Mouse (Mus musculus) cerebellum, postnatal 25 days (tissue): ENCODE results near the gene Pisd.
A peak's percentile ranks its signal among the peaks of the same experiment; 100 is the strongest.
"Not testable (repeated sequence)": the region's sequence is repeated elsewhere in the genome, so short reads cannot be mapped to it uniquely, and the experiment has no call there.

Experiments used
- DNase-seq, 2 experiments: peaks; one replicate each; pipeline ENCODE4 v3.0.0; 2021; ENCODE audit warnings: mixed read lengths in 2 of 2

Gene Pisd

GRCm38 (mm10) chr5:32745705-32746655 lies 39.5 kb downstream of the Pisd start:
- DNase-seq, result peak in 1 of 2 experiments; percentile 55

- peak; percentile 74 to 82 for DNase-seq
Measured at GRCm38 (mm10) chr5:32742149-32742548, 43.3 kb downstream of the Pisd start.

GRCm38 (mm10) chr5:32741377-32741776 lies 44.1 kb downstream of the Pisd start:
- not testable (repeated sequence) for DNase-seq

GRCm38 (mm10) chr5:32740850-32741249 lies 44.6 kb downstream of the Pisd start:
- peak in 1 of 2 experiments; percentile 31 for DNase-seq

- DNase-seq, result no peak
Measured at GRCm38 (mm10) chr5:32740138-32740537, 45.3 kb downstream of the Pisd start.

- not testable (repeated sequence) for DNase-seq
Measured at GRCm38 (mm10) chr5:32736770-32737169, 48.7 kb downstream of the Pisd start.

GRCm38 (mm10) chr5:32735779-32736178 lies 49.7 kb downstream of the Pisd start:
- DNase-seq, result peak in 1 of 2 experiments; percentile 54

- DNase-seq, result not testable (repeated sequence)
Measured at GRCm38 (mm10) chr5:32733892-32734291, 51.6 kb downstream of the Pisd start.

- DNase-seq, result peak in 1 of 2 experiments; percentile 2
Measured at GRCm38 (mm10) chr5:32728851-32729250, 56.6 kb downstream of the Pisd start.

GRCm38 (mm10) chr5:32728300-32728699 lies 57.1 kb downstream of the Pisd start:
- no peak for DNase-seq

- peak in 1 of 2 experiments; percentile 1 for DNase-seq
Measured at GRCm38 (mm10) chr5:32725397-32725796, 60.0 kb downstream of the Pisd start.

- DNase-seq, result peak in 1 of 2 experiments; percentile 4
Measured at GRCm38 (mm10) chr5:32723981-32724380, 61.5 kb downstream of the Pisd start.

GRCm38 (mm10) chr5:32722711-32723110 lies 62.7 kb downstream of the Pisd start:
- DNase-seq, result peak in 1 of 2 experiments; percentile 4

- DNase-seq, result no peak
Measured at GRCm38 (mm10) chr5:32722263-32722662, 63.2 kb downstream of the Pisd start.

- no peak for DNase-seq
Measured at GRCm38 (mm10) chr5:32721316-32721715, 64.1 kb downstream of the Pisd start.

GRCm38 (mm10) chr5:32720416-32720815 lies 65.0 kb downstream of the Pisd start:
- DNase-seq, result no peak

- no peak for DNase-seq
Measured at GRCm38 (mm10) chr5:32718916-32719315, 66.5 kb downstream of the Pisd start.

- DNase-seq, result no peak
Measured at GRCm38 (mm10) chr5:32717726-32718125, 67.7 kb downstream of the Pisd start.

GRCm38 (mm10) chr5:32713703-32714467 lies 71.6 kb downstream of the Pisd start:
- peak; percentile 91 to 92 for DNase-seq

- no peak for DNase-seq
Measured at GRCm38 (mm10) chr5:32713042-32713702, 72.3 kb downstream of the Pisd start.

GRCm38 (mm10) chr5:32712221-32713041 lies 73.0 kb downstream of the Pisd start:
- no peak for DNase-seq

GRCm38 (mm10) chr5:32711485-32711884 lies 74.0 kb downstream of the Pisd start:
- no peak for DNase-seq
